Mouse (Mus musculus) ES-E14 (cell line): Measurements from ENCODE around the gene Prkcb.

Experiments used
- CHD2 ChIP-seq: IDR thresholded peaks from 2 replicates; pipeline ENCODE4 v1.6.1; 2014; ENCODE audit warnings: mild to moderate bottlenecking, low read depth, low read length, inconsistent platforms
- HCFC1 ChIP-seq: IDR thresholded peaks from 2 replicates; pipeline ENCODE4 v1.6.1; 2012; ENCODE audit warnings: low read length, inconsistent platforms, borderline replicate concordance; ENCODE audit not compliant: insufficient read depth
- MAFK ChIP-seq: IDR thresholded peaks from 2 replicates; pipeline ENCODE4 v1.6.1; 2014; ENCODE audit warnings: mild to moderate bottlenecking, low read depth, low read length, inconsistent platforms; ENCODE audit not compliant: insufficient read depth
- ZC3H11A ChIP-seq: IDR thresholded peaks from 2 replicates; pipeline ENCODE4 v1.6.1; 2012; ENCODE audit warnings: low read depth, mild to moderate bottlenecking, inconsistent platforms, low read length, borderline replicate concordance

DNA sequence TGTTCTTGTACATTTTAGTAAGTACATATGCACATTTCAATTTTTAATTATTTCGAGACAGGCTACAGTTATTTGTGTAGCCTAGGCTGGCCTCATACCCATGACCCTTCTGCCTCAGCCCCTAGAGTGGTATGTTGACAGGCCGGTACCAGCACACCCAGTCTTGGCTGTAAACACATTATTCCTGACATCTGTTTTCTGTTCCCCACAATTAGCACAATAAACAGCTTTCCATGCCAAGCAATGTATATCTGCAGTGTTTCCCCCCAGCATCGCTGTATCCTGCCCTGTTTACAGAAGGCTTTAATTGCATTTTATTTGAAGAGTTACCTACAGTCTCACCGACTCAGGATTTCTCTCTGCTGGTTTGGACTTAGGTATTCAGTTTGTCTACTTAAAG is 64.8 kb downstream of the Prkcb start:
- TF ChIP-seq CHD2 (no peak), MAFK (no peak), HCFC1 (no peak), ZC3H11A (no peak)
